Mouse (Mus musculus) spleen, adult 2 months (tissue): ENCODE measurements around the gene Jund. TPM values are rescaled to one million over a fixed set of nuclear protein-coding genes. Genes with fewer than 3 reads are reported as not detected.
A peak's percentile ranks its signal among the peaks of the same experiment; 100 is the strongest.

Experiments used
- DNase-seq, 2 experiments: peaks; one replicate each; pipeline versions ENCODE4 v3.0.0 to v3.0.0-alpha.2; 2012 to 2021; ENCODE audit warnings: low spot score in 2 of 2, low read depth in 1 of 2
- H3K27ac ChIP-seq: fragments of 200-500 bp; 2 replicates; pipeline ENCODE4 v1.5.1; 2012; ENCODE audit warnings: low read length, inconsistent platforms; ENCODE audit not compliant: insufficient read depth
- H3K27me3 ChIP-seq: fragments of 200-500 bp; 2 replicates; pipeline ENCODE4 v1.6.1; 2012; ENCODE audit warnings: mild to moderate bottlenecking, moderate library complexity, low read length, inconsistent platforms; ENCODE audit not compliant: control insufficient read depth, insufficient read depth
- H3K36me3 ChIP-seq: fragments of 200-500 bp; 2 replicates; pipeline ENCODE4 v1.6.1; 2012; ENCODE audit warnings: mild to moderate bottlenecking, low read length, inconsistent platforms; ENCODE audit not compliant: control insufficient read depth, insufficient read depth
- H3K4me1 ChIP-seq: fragments of 200-500 bp; 2 replicates; pipeline ENCODE4 v1.6.1; 2011; ENCODE audit warnings: inconsistent platforms; ENCODE audit not compliant: control insufficient read depth, insufficient read depth, insufficient read length
- H3K4me3 ChIP-seq: fragments of 200-500 bp; 2 replicates; pipeline ENCODE4 v1.5.1; 2011; ENCODE audit warnings: mild to moderate bottlenecking, inconsistent platforms; ENCODE audit not compliant: insufficient read depth, insufficient read length; ENCODE audit errors: extremely low read depth
- CTCF ChIP-seq: fragments of 200-500 bp; IDR thresholded peaks from 2 replicates; pipeline ENCODE4 v1.5.1; 2011; ENCODE audit warnings: mild to moderate bottlenecking, inconsistent platforms; ENCODE audit not compliant: insufficient read depth, insufficient read length, insufficient replicate concordance; ENCODE audit errors: extremely low read depth
- POLR2A ChIP-seq: fragments of 200-500 bp; IDR thresholded peaks from 2 replicates; pipeline ENCODE4 v1.6.1; 2011; ENCODE audit warnings: low read depth, low read length, inconsistent platforms
- WGBS: fragments of 180-500 bp; shearing (Covaris S2); methylation state at CpG from one replicate; pipeline ENCODE4 v1.1.7; 2018; 5-methylcytosine and 5-hydroxymethylcytosine counted together
- polyA plus RNA-seq: library from polyadenylated mRNA; depleted of rRNA; stranded (reverse); fragments of >200 nt; gene quantifications from 2 replicates; pipeline ENCODE4 v1.2.3, GENCODE M21; 2012

The Jund gene
- polyA plus RNA-seq, 1 experiment: 269 TPM

DNA sequence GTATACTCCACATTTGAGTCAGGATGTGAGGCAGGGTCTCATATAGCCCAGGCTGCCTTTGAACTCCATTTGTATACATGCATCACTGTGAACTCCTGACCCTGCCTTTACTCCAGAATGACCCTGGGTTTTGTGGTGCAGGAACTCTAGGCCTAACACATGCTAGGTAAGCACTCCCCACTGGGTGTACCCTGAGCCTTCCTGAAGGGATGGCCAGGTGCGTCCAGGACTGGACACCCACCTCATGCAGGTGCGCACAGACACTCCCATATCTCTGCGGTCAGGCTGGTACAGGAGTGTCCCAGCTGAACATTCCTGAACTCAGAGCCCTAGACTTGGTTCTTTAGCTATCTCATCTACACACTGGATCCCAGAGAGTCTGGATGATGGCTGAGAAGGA lies 24.6 kb upstream of the Jund start:
- Histone ChIP-seq H3K4me3 (peak overlapping the region; percentile 73; the same call in 1 of the 2 replicates), H3K4me1 (peaks cover 33% of the 10 kb centered on the region; the same call in 1 of the 2 replicates), H3K27me3 (no peaks in the 10 kb centered on the region), H3K27ac (peak overlapping the region; percentile 99), H3K36me3 (peaks cover 12% of the 10 kb centered on the region)
- no peak for DNase-seq
- WGBS: 80% methylated on average over 3 of the region's 3 CpGs
- TF ChIP-seq CTCF (no peak), POLR2A (no peak)

GRCm38 (mm10) chr8:70674716-70675115 lies 24.0 kb upstream of the Jund start:
- WGBS: 39% methylated on average over 4 of the region's 4 CpGs
- H3K4me3 ChIP-seq: no peak overlapping the region
- H3K27me3 ChIP-seq: no peaks in the 10 kb centered on the region
- H3K36me3 ChIP-seq: peaks cover 12% of the 10 kb centered on the region
- no peak for DNase-seq
- H3K4me1 ChIP-seq: peaks cover 33% of the 10 kb centered on the region; the same call in 1 of the 2 replicates
- TF ChIP-seq POLR2A (no peak), CTCF (no peak)
- peak overlapping the region; percentile 99 for H3K27ac ChIP-seq

DNA sequence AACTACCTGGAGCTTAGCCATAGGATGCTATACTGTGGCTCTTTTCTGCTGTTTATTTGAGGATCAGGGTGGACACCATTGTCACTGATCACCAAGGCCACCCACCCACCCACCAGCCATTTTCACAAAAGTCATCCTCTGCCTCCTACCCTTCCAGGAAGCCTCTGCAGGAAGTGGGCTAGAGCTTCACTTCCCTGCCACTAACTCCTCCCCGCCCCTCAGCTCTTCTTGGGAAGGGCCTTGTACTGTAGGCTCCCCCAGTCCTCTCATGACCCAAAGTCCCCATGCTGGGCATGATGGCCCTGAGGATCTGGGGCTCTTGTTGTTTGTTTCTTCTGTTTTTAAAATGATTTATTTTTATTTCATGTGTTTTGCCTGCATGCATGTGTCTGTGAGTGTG lies 23.4 kb upstream of the Jund start:
- 18% methylated on average over 1 of the region's 1 CpGs for WGBS
- Histone ChIP-seq H3K27me3 (no peaks in the 10 kb centered on the region), H3K27ac (peak overlapping the region; percentile 99), H3K4me3 (no peak overlapping the region), H3K4me1 (peaks cover 33% of the 10 kb centered on the region; the same call in 1 of the 2 replicates), H3K36me3 (peaks cover 12% of the 10 kb centered on the region)
- DNase-seq: peak in 1 of 2 experiments; percentile 45
- TF ChIP-seq POLR2A: no peak
- TF ChIP-seq CTCF: no peak

GRCm38 (mm10) chr8:70677451-70678080 lies 21.2 kb upstream of the Jund start:
- no peak for DNase-seq
- H3K4me3 ChIP-seq: no peak overlapping the region
- H3K4me1 ChIP-seq: peaks cover 41% of the 10 kb centered on the region

DNA sequence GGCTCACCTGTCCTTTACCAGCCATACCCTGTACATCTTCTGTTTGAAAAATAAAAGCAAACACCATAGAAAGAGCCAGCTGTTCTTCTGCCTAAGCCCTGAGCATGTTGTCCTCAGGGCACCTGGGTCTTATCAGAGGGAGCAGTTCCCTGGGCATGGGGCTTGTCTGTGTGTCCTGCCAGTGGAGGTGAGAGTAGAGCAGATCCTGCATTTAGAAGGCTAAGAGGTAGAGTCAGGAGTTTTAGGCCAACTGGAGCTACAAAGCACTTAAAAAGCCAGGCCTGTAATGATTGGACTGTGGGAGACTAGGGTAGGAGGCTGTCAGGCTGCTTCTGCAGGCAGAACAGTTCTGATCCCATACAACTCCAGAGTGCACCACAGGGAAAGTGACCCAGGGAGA lies 20.1 kb upstream of the Jund start:
- H3K27me3 ChIP-seq: no peaks in the 10 kb centered on the region
- H3K27ac ChIP-seq: no peak overlapping the region
- H3K4me1 ChIP-seq: peaks cover 43% of the 10 kb centered on the region
- TF ChIP-seq CTCF (no peak), POLR2A (no peak)
- H3K36me3 ChIP-seq: peaks cover 12% of the 10 kb centered on the region
- H3K4me3 ChIP-seq: no peak overlapping the region
- no peak for DNase-seq

More at GRCm38 (mm10) chr8:70677451-70678080, 21.2 kb upstream of the Jund start:
- peaks cover 12% of the 10 kb centered on the region for H3K36me3 ChIP-seq
- H3K27me3 ChIP-seq: no peaks in the 10 kb centered on the region
- 75% methylated on average over 15 of the region's 15 CpGs for WGBS
- no peak overlapping the region for H3K27ac ChIP-seq
- TF ChIP-seq CTCF (no peak), POLR2A (no peak)

DNA sequence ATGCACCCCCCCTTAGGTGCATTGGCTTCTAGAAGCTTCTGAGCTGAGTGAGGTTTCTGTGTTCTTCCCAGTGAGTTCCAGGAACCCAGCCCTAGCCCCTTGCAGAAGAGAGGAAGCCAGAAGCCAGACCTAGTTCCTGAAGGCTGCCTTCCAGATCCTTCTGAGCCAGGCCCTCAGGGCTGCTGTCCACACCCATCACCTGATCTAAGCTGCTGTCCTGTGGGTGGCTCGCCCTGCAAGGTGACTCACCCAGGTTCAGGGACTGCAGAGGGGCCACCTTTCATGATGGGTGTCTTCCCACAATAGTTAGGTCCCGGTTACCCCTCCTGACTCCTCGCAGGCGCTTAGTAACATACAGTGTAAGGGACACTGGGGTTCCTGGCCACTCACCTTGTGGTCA lies 19.3 kb upstream of the Jund start:
- peaks cover 39% of the 10 kb centered on the region for H3K4me1 ChIP-seq

DNA sequence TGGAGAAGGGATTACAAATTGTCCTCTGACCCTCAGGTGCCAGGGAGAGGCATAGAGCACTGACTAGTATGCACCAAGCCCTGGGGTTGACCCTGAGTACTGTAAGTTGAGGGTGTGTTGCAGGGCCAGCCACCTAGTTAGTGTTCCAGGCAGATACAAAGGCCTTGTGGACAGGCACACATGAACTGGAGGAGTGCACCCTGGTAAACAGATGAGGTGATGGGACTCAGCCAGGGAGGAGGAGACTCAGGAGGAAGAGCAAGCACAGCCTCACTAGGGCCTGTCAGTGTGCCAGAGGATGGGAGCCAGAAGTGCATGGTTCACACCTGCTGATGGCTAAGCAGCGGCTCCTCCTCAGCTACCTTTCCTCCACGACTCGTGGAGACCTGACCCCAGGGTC lies 18.7 kb upstream of the Jund start:
- no peak for TF ChIP-seq CTCF
- no peak for TF ChIP-seq POLR2A
- no peak overlapping the region for H3K4me3 ChIP-seq
- no peak for DNase-seq
- H3K27me3 ChIP-seq: no peaks in the 10 kb centered on the region
- peaks cover 33% of the 10 kb centered on the region for H3K4me1 ChIP-seq
- 91% methylated on average over 3 of the region's 3 CpGs for WGBS
- peaks cover 12% of the 10 kb centered on the region for H3K36me3 ChIP-seq
- no peak overlapping the region for H3K27ac ChIP-seq

More for the DNA sequence above, 19.3 kb upstream of the Jund start:
- Histone ChIP-seq H3K36me3 (peaks cover 12% of the 10 kb centered on the region), H3K27me3 (no peaks in the 10 kb centered on the region), H3K27ac (no peak overlapping the region), H3K4me3 (no peak overlapping the region)
- WGBS: 93% methylated on average over 4 of the region's 4 CpGs
- no peak for DNase-seq
- no peak for TF ChIP-seq CTCF
- TF ChIP-seq POLR2A: no peak
